Mouse (Mus musculus) intestine, embryonic 16.5 days (tissue): ENCODE measurements around the gene Rnf10. TPM values are rescaled to one million over a fixed set of nuclear protein-coding genes. Genes with fewer than 3 reads are reported as not detected.

Experiments
- ATAC-seq: fragments of 200-750 bp; cut with Nextera tagmentation; 2 replicates; pipeline ENCODE4 v1.8.0; 2017; ENCODE audit warnings: moderate TSS enrichment, moderate library complexity
- H3K27ac ChIP-seq: fragments of 300-500 bp; sonication (generic); 2 replicates; pipeline ENCODE4 v1.5.1; 2014; ENCODE audit warnings: mild to moderate bottlenecking, low read length
- H3K27me3 ChIP-seq: fragments of 300-500 bp; sonication (generic); replicated peaks from 2 replicates; pipeline ENCODE4 v1.6.1; 2014; ENCODE audit warnings: low read length, control low read depth, mixed read lengths; ENCODE audit not compliant: control insufficient read depth, insufficient read depth
- H3K36me3 ChIP-seq: fragments of 300-500 bp; sonication (generic); 2 replicates; pipeline ENCODE4 v1.6.1; 2014; ENCODE audit warnings: low read length, control low read depth; ENCODE audit not compliant: control insufficient read depth, insufficient read depth
- H3K4me1 ChIP-seq: fragments of 300-500 bp; sonication (generic); 2 replicates; pipeline ENCODE4 v1.6.1; 2014; ENCODE audit warnings: low read length, control low read depth, mixed read lengths; ENCODE audit not compliant: control insufficient read depth, insufficient read depth
- H3K4me2 ChIP-seq: fragments of 300-500 bp; sonication (generic); 2 replicates; pipeline ENCODE4 v1.6.1; 2014; ENCODE audit warnings: low read depth, low read length, control low read depth
- H3K4me3 ChIP-seq: fragments of 300-500 bp; sonication (generic); 2 replicates; pipeline ENCODE4 v1.5.1; 2014; ENCODE audit warnings: mild to moderate bottlenecking, low read length
- H3K9ac ChIP-seq: fragments of 300-500 bp; sonication (generic); 2 replicates; pipeline ENCODE4 v1.6.1; 2014; ENCODE audit warnings: low read depth, low read length
- H3K9me3 ChIP-seq: fragments of 300-500 bp; sonication (generic); 2 replicates; pipeline ENCODE4 v1.6.1; 2016; ENCODE audit warnings: low read length, control low read depth; ENCODE audit not compliant: control insufficient read depth
- WGBS: fragments of 180-500 bp; shearing (Covaris S2); extraction: QIAGEN DNeasy Blood & Tissue Kit; methylation state at CpG from one replicate; pipeline ENCODE4 v1.1.7; 2014; 5-methylcytosine and 5-hydroxymethylcytosine counted together
- polyA plus RNA-seq: library from polyadenylated mRNA; unstranded; fragments of >200 nt; fragmentation: Nextera tagmentation; extraction: Ambion mirVana; gene quantifications from 2 replicates; pipeline ENCODE4 v1.2.1, GENCODE M21; 2015

Rnf10 gene
- polyA plus RNA-seq, 1 experiment from 2014 or later: 90.4 TPM

DNA sequence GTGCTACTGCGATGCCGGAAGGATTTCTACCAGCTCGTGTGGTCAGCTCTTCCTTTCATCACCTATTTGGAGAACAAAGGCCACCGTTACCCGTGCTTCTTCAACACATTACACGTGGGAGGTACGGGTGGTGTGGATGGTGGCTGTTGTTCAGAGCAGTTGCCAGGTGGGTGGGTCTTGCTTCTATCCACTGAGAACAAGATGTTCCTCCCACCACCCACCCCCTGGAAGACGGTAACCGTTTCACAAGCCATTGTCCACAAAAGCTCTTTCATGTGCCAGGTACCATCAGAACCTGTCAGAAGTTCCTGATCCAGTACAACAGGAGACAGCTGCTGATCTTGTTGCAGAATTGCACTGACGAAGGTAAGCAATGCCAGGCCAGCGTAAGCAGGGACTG lies 32.5 kb downstream of the Rnf10 start:
- Histone ChIP-seq H3K9ac (no peak overlapping the region), H3K36me3 (peaks cover 31% of the 10 kb centered on the region), H3K4me2 (no peak overlapping the region), H3K9me3 (no peaks in the 10 kb centered on the region), H3K27me3 (no peaks in the 10 kb centered on the region), H3K4me3 (no peak overlapping the region), H3K4me1 (peaks cover 11% of the 10 kb centered on the region), H3K27ac (no peak overlapping the region)
- 85% methylated on average over 11 of the region's 11 CpGs for WGBS
- ATAC-seq: no peak

DNA sequence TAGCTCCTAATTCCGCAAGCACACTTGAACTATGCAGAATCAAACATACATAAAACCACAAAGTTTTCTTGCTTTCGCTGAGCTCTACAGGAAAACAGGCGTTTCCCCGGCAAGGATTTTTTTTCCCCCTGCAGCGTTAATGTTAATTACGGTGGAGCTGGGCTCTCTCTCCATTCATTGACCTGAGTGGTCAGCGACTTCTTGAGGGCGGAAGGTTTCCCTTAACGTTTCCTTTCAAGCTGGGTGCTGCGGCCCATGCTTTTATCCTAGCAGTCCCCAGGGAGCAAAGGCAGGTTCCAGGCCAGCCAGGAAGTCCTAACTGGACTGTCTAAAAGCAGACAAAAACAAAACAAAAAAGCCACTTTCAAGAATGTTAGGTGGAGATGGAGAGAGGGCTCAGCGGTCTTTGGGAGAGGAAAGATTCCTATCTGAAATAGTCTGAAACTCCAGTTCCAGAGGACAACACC lies 33.9 kb downstream of the Rnf10 start:
- H3K4me2 ChIP-seq: peak overlapping the region; percentile 80
- ATAC-seq: no peak
- peaks cover 23% of the 10 kb centered on the region for H3K36me3 ChIP-seq
- no peak overlapping the region for H3K27ac ChIP-seq
- H3K4me1 ChIP-seq: peaks cover 12% of the 10 kb centered on the region
- H3K4me3 ChIP-seq: peak overlapping the region; percentile 92
- 0 out of 2 replicates have a peak, but pooled peaks cover 2% of the 10 kb centered on the region for H3K27me3 ChIP-seq
- H3K9ac ChIP-seq: peak overlapping the region; percentile 86
- WGBS: 6% methylated on average over 11 of the region's 11 CpGs
- H3K9me3 ChIP-seq: no peaks in the 10 kb centered on the region

DNA sequence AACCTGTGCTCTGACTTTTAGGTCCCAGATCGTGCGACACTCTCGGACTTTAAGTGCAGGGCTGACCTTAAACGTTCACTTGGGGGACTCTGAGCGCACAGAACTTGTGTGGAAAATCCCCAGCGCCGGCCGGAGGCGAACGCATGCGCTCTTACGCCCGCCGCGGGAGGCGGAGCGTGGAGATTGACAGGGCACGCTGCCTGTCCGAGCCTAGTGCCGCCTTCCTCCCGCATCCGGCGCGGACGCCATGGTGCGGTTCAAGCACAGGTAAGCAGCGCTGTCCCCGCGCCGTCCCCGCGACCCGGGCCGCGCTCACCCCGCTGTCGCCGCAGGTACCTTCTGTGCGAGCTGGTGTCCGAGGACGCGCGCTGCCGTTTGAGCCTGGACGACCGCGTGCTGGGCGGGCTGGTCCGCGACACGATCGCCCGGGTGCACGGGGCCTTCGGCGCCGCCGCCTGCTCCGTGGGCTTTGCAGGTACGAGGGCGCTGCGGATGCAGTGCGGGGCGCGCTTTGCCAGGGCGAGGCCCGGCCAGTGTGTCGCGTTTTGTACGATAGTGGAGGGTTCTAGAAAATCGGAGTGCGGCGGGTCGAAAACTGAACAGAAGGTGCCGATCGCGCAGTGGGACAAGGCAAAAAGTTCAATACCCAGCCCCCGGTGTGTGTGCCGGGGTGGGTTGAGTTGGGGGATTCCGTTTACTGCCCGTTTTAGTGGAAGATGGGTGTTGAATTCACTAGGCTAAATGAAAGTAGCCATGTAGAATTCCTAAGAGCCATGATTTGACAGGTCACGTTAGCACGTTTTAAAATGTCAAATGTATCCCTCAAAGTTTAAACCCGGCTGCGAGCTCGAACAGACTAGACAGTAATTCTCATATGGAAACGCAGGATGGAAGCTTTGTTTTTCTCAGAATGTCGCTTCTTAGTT lies 34.6 kb downstream of the Rnf10 start:
- Histone ChIP-seq H3K36me3 (peaks cover 18% of the 10 kb centered on the region), H3K27ac (peak overlapping the region; percentile 45), H3K4me3 (peak overlapping the region; percentile 92), H3K9me3 (no peaks in the 10 kb centered on the region), H3K9ac (peak overlapping the region; percentile 86), H3K4me2 (peak overlapping the region; percentile 80), H3K27me3 (0 out of 2 replicates have a peak, but pooled peaks cover 2% of the 10 kb centered on the region), H3K4me1 (peaks cover 12% of the 10 kb centered on the region)
- under 1% methylated on average over 88 of the region's 88 CpGs for WGBS
- peak; percentile 89 for ATAC-seq

DNA sequence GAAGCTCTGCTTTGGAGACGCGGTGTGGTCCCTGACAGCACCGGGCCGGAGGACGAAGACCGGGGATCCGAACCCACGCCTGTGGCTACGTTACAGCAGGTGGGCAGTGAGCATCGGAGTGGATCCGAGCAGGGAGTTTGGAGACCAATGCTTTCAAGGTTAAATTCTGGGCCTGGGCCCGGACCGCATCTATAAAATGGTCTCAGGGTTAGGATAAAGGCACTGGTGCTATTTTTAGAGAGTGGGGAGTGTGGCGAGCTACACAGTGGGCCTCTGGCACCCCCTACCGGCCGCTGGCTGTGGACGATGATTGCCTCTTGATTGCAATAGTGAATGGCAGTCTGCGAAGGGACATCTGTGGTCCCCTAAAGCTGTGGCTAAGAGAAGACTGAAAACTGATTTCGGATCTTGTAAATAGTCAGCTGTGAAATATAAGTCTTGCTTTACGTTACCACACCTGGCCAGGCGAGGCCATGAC lies 36.9 kb downstream of the Rnf10 start, which contains the start of gene Pop5:
Gene Pop5 (plus strand): TSS at position 51 of the 478 bp plus-strand sequence.
- H3K4me3 ChIP-seq: peak within 1 kb of the TSS; percentile 61
- peak; percentile 56 for ATAC-seq
- no peaks in the 10 kb centered on the region for H3K9me3 ChIP-seq
- WGBS: 1% methylated on average over 21 of the region's 21 CpGs
- H3K27me3 ChIP-seq: 0 out of 2 replicates have a peak, but pooled peaks cover 2% of the 10 kb centered on the region
- no peak within 1 kb of the TSS for H3K27ac ChIP-seq
- H3K4me1 ChIP-seq: peaks cover 12% of the 10 kb centered on the region
- H3K36me3 ChIP-seq: peaks cover 11% of the 10 kb centered on the region
- peak within 1 kb of the TSS; percentile 91 for H3K4me2 ChIP-seq
- H3K9ac ChIP-seq: peak within 1 kb of the TSS; percentile 77

DNA sequence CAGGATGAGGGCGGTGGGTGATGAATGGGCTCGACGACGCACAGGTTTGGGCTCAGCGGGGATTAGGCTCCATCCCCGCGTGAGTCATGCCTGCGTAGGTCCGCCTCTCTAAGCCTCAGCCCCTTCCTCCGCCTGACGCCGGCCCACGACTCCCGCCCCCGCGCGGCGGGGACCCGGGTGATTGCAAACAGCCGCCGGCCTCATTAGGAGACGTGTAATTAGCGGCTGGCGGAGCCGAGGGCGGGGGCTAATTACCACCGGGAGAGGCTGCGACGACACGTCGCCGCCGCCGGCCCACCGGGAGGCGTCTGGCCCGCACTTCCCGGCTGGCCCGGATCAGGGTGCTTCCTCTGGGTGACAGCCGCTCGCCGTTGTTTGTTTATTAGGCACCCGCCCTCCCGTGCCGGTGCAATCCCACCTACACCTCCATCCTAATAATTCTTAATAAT lies 37.4 kb downstream of the Rnf10 start:
- Histone ChIP-seq H3K36me3 (peaks cover 6% of the 10 kb centered on the region; the same call in 1 of the 2 replicates), H3K4me3 (peak overlapping the region; percentile 61), H3K27ac (no peak overlapping the region), H3K9me3 (no peaks in the 10 kb centered on the region), H3K27me3 (0 out of 2 replicates have a peak, but pooled peaks cover 2% of the 10 kb centered on the region), H3K9ac (peak overlapping the region; percentile 77), H3K4me2 (peak overlapping the region; percentile 91), H3K4me1 (peaks cover 12% of the 10 kb centered on the region)
- under 1% methylated on average over 45 of the region's 45 CpGs for WGBS
- peak; percentile 32 for ATAC-seq

DNA sequence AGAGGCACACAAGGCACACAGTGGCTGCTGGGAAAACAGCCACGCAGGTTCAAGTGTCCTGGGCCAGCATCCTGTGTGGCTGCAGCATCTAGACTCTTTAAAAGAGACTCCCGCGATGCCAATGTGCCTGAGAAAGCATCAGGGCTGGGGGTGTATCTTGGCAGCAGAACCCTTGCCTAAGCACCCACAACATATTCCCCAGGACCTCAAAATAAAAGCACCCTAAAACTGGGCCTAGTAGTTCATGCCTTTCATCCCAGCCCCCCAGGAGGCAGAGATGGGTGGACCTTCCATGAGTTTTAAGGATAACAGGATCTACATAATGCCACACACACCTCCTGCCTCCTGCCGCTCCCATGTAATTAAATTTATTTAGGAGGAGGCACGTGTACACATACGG lies 38.2 kb downstream of the Rnf10 start:
- H3K9ac ChIP-seq: no peak overlapping the region
- WGBS: 72% methylated on average over 6 of the region's 6 CpGs
- ATAC-seq: no peak
- H3K4me3 ChIP-seq: no peak overlapping the region
- no peaks in the 10 kb centered on the region for H3K9me3 ChIP-seq
- H3K27ac ChIP-seq: no peak overlapping the region
- no peaks in the 10 kb centered on the region for H3K36me3 ChIP-seq
- H3K4me2 ChIP-seq: no peak overlapping the region
- 0 out of 2 replicates have a peak, but pooled peaks cover 2% of the 10 kb centered on the region for H3K27me3 ChIP-seq
- peaks cover 12% of the 10 kb centered on the region for H3K4me1 ChIP-seq

DNA sequence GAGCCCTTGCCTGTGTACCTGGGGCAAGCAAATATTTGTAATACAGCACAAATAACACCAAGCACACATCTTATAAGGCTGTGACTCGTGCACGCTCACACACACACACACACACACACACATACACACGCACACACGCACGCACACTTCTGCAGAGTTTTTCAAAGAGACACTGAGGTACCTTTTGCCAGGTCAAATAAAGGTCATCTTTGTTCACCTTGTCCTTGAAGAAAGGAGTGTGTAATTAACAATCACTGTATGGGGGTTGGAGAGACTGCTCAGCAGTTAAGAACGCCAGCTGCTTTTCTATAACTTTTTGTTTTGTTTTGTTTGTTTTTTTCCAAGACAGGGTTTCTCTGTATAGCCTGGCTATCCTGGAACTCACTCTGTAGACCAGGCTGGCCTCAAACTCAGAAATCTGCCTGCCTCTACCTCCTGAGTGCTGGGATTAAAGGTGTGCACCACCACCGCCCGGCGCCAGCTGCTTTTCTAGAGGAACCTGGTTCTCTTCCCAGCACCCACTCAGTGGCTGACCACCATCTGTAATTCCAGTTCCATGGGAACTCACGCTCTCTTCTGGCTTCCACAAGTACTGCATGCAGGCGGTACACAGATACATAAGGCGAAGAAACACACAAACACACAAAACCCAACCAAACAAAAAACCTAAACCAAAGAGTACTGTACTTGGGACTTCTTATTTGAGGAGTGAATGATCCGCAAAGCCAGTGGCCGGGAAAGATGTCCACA lies 39.5 kb downstream of the Rnf10 start:
- Histone ChIP-seq H3K9me3 (no peaks in the 10 kb centered on the region), H3K27me3 (0 out of 2 replicates have a peak, but pooled peaks cover 2% of the 10 kb centered on the region), H3K27ac (no peak overlapping the region), H3K4me3 (no peak overlapping the region), H3K9ac (no peak overlapping the region), H3K4me2 (no peak overlapping the region), H3K36me3 (no peaks in the 10 kb centered on the region), H3K4me1 (peaks cover 5% of the 10 kb centered on the region)
- WGBS: 92% methylated on average over 14 of the region's 14 CpGs
- no peak for ATAC-seq

DNA sequence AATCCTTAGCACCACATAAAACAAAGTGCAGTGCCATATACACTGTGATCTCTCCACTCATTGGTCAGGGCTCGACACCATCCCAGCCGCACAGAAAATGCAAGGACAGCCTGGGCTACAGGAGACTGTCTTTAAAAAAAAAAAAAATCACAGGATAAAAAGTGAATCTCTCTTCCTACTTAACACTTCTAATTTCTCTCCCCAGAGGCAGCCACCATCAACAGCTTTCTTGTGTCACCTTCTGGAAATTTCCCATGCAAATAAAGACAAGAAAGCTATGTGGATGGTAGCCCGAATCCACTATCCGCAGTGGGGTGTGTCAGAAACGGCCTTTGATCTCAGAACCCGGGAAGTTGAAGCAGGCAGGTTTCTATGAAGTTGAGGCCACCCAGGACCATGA lies 40.2 kb downstream of the Rnf10 start:
- H3K36me3 ChIP-seq: no peaks in the 10 kb centered on the region
- no peak overlapping the region for H3K9ac ChIP-seq
- ATAC-seq: no peak
- 0 out of 2 replicates have a peak, but pooled peaks cover 2% of the 10 kb centered on the region for H3K27me3 ChIP-seq
- WGBS: 58% methylated on average over 6 of the region's 6 CpGs
- H3K27ac ChIP-seq: no peak overlapping the region
- peaks cover 5% of the 10 kb centered on the region for H3K4me1 ChIP-seq
- no peak overlapping the region for H3K4me2 ChIP-seq
- no peak overlapping the region for H3K4me3 ChIP-seq
- no peaks in the 10 kb centered on the region for H3K9me3 ChIP-seq
